Mouse (Mus musculus) myocyte (in vitro differentiated cells): ENCODE data around the gene Klhl18.

Experiments
- CEBPB ChIP-seq: IDR thresholded peaks from 2 replicates; pipeline ENCODE4 v1.6.1; 2011; ENCODE audit warnings: mild to moderate bottlenecking, moderate library complexity; ENCODE audit not compliant: poor library complexity, insufficient read depth, severe bottlenecking
- E2F4 ChIP-seq: IDR thresholded peaks from one replicate; pipeline ENCODE4 v1.6.1; 2011; ENCODE audit warnings: mild to moderate bottlenecking, control low read depth, moderate library complexity; ENCODE audit not compliant: insufficient read depth
- MYOD1 ChIP-seq, 3 experiments: IDR thresholded peaks; one replicate each; pipeline ENCODE4 v1.6.1; 2011; ENCODE audit warnings: control low read depth in 2 of 3, low read depth in 2 of 3, mild to moderate bottlenecking in 2 of 3, moderate library complexity in 1 of 3; ENCODE audit not compliant: insufficient read length in 2 of 3, control insufficient read depth in 1 of 3
- POLR2A ChIP-seq: IDR thresholded peaks from one replicate; pipeline ENCODE4 v1.6.1; 2011; ENCODE audit warnings: low read depth, mild to moderate bottlenecking, control low read depth, moderate library complexity; ENCODE audit not compliant: insufficient read length

GRCm38 (mm10) chr9:110462321-110462720, 14.2 kb downstream of the Klhl18 start:
- TF ChIP-seq POLR2A (no peak), E2F4 (no peak), MYOD1 (IDR thresholded peaks at IDR 0.05; ENCODE audit: control insufficient read depth in 1 of 3, insufficient read length in 2 of 3, low read depth in 2 of 3) (no peak), CEBPB (no peak)
